Comparison of ENCODE assay signal across 16 mouse cellular contexts in the genomic region with DNA sequence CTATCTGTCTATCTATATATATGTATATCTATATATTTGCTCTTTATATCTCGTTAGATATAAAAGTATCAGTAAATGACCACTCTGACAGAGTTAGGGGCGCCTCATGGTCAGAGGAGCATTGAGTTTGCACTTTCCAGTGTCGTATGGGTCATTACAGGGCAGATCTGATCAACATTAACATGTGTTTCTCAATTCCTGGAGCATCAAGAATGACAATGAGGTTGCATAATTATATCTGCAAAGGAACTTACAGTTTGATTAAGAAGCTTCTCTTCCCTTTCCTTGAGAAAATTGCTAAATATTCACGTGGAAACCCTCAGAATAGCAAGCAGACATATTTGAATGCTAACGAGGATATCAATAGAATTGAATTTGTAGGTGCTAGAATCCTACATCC.
DNase-seq lines count a peak whose midpoint lies in the region; ATAC-seq and TF ChIP-seq lines count a peak whose summit lies in the region.
"Had no signal": no experiment of that assay in that cellular context is flagged by ENCODE, and none has a peak within 500 bp of the region (broad histone marks: within the 10 kb centered on the region; RNA-seq: fewer than 3 reads in every experiment).

No protein-coding gene starts in this region.

- H3K79me2 ChIP-seq in liver, adult 2 months (ENCODE audit: control insufficient read depth, insufficient read depth, low read length) = no peaks in the 10 kb centered on the region; the same call in 1 of the 2 replicates

- ATAC-seq in forebrain, embryonic 13.5 days = no peak
- no peak for ATAC-seq in forebrain, postnatal 0 days
- no peak for ATAC-seq in liver, postnatal 0 days
- ATAC-seq in megakaryocyte, adult 5-6 weeks (ENCODE audit: poor library complexity, severe bottlenecking) = peak; percentile 39
- ATAC-seq in inflammation-experienced regulatory T-cells, adult 6 months = no peak

- TF ChIP-seq CTCF in forebrain, postnatal 0 days (IDR thresholded peaks at IDR 0.05; ENCODE audit: low read depth) = no peak
- no peak for TF ChIP-seq CTCF in liver, adult 2 months (IDR thresholded peaks at IDR 0.05; ENCODE audit: low read depth, low read length)
- TF ChIP-seq CTCF in liver, postnatal 0 days (IDR thresholded peaks at IDR 0.05; ENCODE audit: low read depth) = no peak

- H3K4me3 ChIP-seq in forebrain, embryonic 13.5 days = no peak overlapping the region
- no peak overlapping the region for H3K4me3 ChIP-seq in forebrain, postnatal 0 days (ENCODE audit: low read depth, low read length)
- H3K4me3 ChIP-seq in liver, adult 2 months (ENCODE audit: insufficient read depth, low read depth, low read length) = no peak overlapping the region
- H3K4me3 ChIP-seq in liver, postnatal 0 days (ENCODE audit: low read depth, low read length) = no peak overlapping the region
- H3K4me3 ChIP-seq: embryonic facial prominence, embryonic 10.5 days; heart, embryonic 10.5 days; kidney, embryonic 15.5 days; limb, embryonic 13.5 days; liver, embryonic 13.5 days; neural tube, embryonic 12.5 days had no signal

- peaks cover 40% of the 10 kb centered on the region for H3K4me1 ChIP-seq in forebrain, embryonic 13.5 days
- no peaks in the 10 kb centered on the region; the same call in 1 of the 2 replicates for H3K4me1 ChIP-seq in forebrain, postnatal 0 days (ENCODE audit: insufficient read depth)
- H3K4me1 ChIP-seq in liver, adult 2 months (ENCODE audit: control insufficient read depth, insufficient read depth, low read length) = no peaks in the 10 kb centered on the region; the same call in 1 of the 2 replicates
- H3K4me1 ChIP-seq in liver, postnatal 0 days (ENCODE audit: insufficient read depth) = no peaks in the 10 kb centered on the region
- H3K4me1 ChIP-seq: embryonic facial prominence, embryonic 10.5 days; heart, embryonic 10.5 days; kidney, embryonic 15.5 days; liver, embryonic 13.5 days had no signal

- H3K9ac ChIP-seq in forebrain, embryonic 13.5 days = no peak overlapping the region
- H3K9ac ChIP-seq in forebrain, postnatal 0 days = no peak overlapping the region
- H3K9ac ChIP-seq in liver, adult 2 months (ENCODE audit: low read depth, low read length) = no peak overlapping the region
- H3K9ac ChIP-seq in liver, postnatal 0 days (replicated peaks) = no peak overlapping the region
- H3K9ac ChIP-seq: kidney, embryonic 15.5 days; limb, embryonic 13.5 days; liver, embryonic 13.5 days; lung, embryonic 14.5 days; neural tube, embryonic 12.5 days had no signal

- no peak overlapping the region for H3K4me2 ChIP-seq in forebrain, embryonic 13.5 days
- H3K4me2 ChIP-seq in forebrain, postnatal 0 days (ENCODE audit: low read depth) = no peak overlapping the region
- H3K4me2 ChIP-seq in liver, postnatal 0 days (ENCODE audit: low read depth, low read length) = no peak overlapping the region
- H3K4me2 ChIP-seq: kidney, embryonic 15.5 days; limb, embryonic 13.5 days; liver, embryonic 13.5 days; lung, embryonic 14.5 days; neural tube, embryonic 12.5 days had no signal

- H3K36me3 ChIP-seq in forebrain, embryonic 13.5 days (ENCODE audit: poor library complexity, severe bottlenecking) = no peaks in the 10 kb centered on the region
- H3K36me3 ChIP-seq in forebrain, postnatal 0 days (ENCODE audit: insufficient read depth) = no peaks in the 10 kb centered on the region
- no peaks in the 10 kb centered on the region for H3K36me3 ChIP-seq in liver, adult 2 months (ENCODE audit: control insufficient read depth, insufficient read depth, low read length)
- no peaks in the 10 kb centered on the region for H3K36me3 ChIP-seq in liver, postnatal 0 days (replicated peaks; ENCODE audit: insufficient read depth, low read length)
- H3K36me3 ChIP-seq: embryonic facial prominence, embryonic 10.5 days; heart, embryonic 10.5 days; kidney, embryonic 15.5 days; limb, embryonic 13.5 days; liver, embryonic 13.5 days; neural tube, embryonic 12.5 days had no signal

- H3K27ac ChIP-seq in forebrain, embryonic 13.5 days = peak overlapping the region; percentile 27; the same call in 1 of the 2 replicates
- H3K27ac ChIP-seq in forebrain, postnatal 0 days (ENCODE audit: low read depth, low read length) = no peak overlapping the region
- no peak overlapping the region for H3K27ac ChIP-seq in liver, adult 2 months (replicated peaks; ENCODE audit: insufficient read depth, low read depth, low read length)
- H3K27ac ChIP-seq in liver, postnatal 0 days (ENCODE audit: low read depth) = no peak overlapping the region
- H3K27ac ChIP-seq: embryonic facial prominence, embryonic 10.5 days; heart, embryonic 10.5 days; kidney, embryonic 15.5 days; limb, embryonic 13.5 days; liver, embryonic 13.5 days; neural tube, embryonic 12.5 days had no signal

- H3K27me3 ChIP-seq in forebrain, embryonic 13.5 days = no peaks in the 10 kb centered on the region
- H3K27me3 ChIP-seq in forebrain, postnatal 0 days (ENCODE audit: insufficient read depth, low read length) = no peaks in the 10 kb centered on the region
- no peaks in the 10 kb centered on the region for H3K27me3 ChIP-seq in liver, adult 2 months (ENCODE audit: control insufficient read depth, insufficient read depth, low read length)
- H3K27me3 ChIP-seq in liver, postnatal 0 days (ENCODE audit: insufficient read depth, low read length) = no peaks in the 10 kb centered on the region
- H3K27me3 ChIP-seq: kidney, embryonic 15.5 days; limb, embryonic 13.5 days; liver, embryonic 13.5 days; neural tube, embryonic 12.5 days had no signal

- WGBS in forebrain, embryonic 13.5 days = 64% methylated on average over 5 of the region's 5 CpGs
- WGBS in forebrain, postnatal 0 days = 59% methylated on average over 5 of the region's 5 CpGs
- WGBS in liver, adult 2 months = 65% methylated on average over 5 of the region's 5 CpGs
- whole genome bisulfite sequencing in liver, postnatal 0 days (ENCODE audit: insufficient replicate concordance) = 58% methylated on average over 5 of the region's 5 CpGs

- TF ChIP-seq POLR2A in liver, adult 2 months (IDR thresholded peaks at IDR 0.05; ENCODE audit: extremely low read depth, insufficient read depth, low read length) = no peak

- TF ChIP-seq EP300 in liver, postnatal 0 days (IDR thresholded peaks at IDR 0.05; ENCODE audit: low read depth) = no peak

- H3K9me3 ChIP-seq in forebrain, embryonic 13.5 days (replicated peaks) = no peaks in the 10 kb centered on the region
- H3K9me3 ChIP-seq in forebrain, postnatal 0 days (ENCODE audit: low read length) = no peaks in the 10 kb centered on the region
- no peaks in the 10 kb centered on the region for H3K9me3 ChIP-seq in liver, postnatal 0 days (ENCODE audit: low read length)
- H3K9me3 ChIP-seq: embryonic facial prominence, embryonic 10.5 days; heart, embryonic 10.5 days; kidney, embryonic 15.5 days; limb, embryonic 13.5 days; liver, embryonic 13.5 days; neural tube, embryonic 12.5 days had no signal

- DNase-seq in forebrain, postnatal 0 days = no peak
- DNase-seq in liver, adult 2 months (ENCODE audit: extremely low read depth, low read depth, low spot score) = peak; percentile 31
- no peak for DNase-seq in liver, postnatal 0 days
- peak; percentile 2 for DNase-seq in 416B (ENCODE audit: low read depth)
- DNase-seq in embryo, embryonic 9.5 days (ENCODE audit: extremely low spot score) = no peak
- DNase-seq: liver, embryonic 13.5 days; thymus, adult 2 months had no signal

Comparison
In these comparisons a context has a peak if more than half of its experiments do, and no peak if none do; other contexts are left out.
1. DNase-seq: peak in liver, adult 2 months (single experiment) and 416B (single experiment); none in forebrain, postnatal 0 days (single experiment), liver, postnatal 0 days (single experiment) and embryo, embryonic 9.5 days (single experiment).